Mouse (Mus musculus): ENCODE results near the gene Smr3a. TPM values are rescaled to one million over a fixed set of nuclear protein-coding genes. Genes with fewer than 3 reads are reported as not detected.

Gene Smr3a
- not detected for total RNA-seq (2022)

DNA sequence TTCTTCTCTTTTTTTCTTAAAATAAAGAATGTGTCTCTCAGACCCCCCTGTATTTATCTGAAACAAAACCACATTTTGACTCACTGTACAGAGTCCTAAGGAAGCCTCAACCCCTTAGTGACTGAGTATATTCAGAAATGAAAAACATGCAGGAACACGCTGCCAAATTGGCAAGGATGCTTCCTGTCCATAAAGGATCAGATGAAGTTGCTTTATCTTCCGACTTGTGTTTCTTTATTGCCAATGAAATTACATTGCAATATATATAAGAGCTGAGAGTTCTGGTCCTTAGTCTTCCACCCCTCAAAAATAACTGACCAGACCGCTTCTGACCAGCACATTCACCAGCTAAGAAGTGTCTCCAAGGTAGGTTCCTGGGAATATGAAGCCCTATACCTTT is at the start of gene Smr3a:
Smr3a (plus strand) TSS at position 301 of the 400 bp plus-strand sequence.
- DNase-seq, result no peak

DNA sequence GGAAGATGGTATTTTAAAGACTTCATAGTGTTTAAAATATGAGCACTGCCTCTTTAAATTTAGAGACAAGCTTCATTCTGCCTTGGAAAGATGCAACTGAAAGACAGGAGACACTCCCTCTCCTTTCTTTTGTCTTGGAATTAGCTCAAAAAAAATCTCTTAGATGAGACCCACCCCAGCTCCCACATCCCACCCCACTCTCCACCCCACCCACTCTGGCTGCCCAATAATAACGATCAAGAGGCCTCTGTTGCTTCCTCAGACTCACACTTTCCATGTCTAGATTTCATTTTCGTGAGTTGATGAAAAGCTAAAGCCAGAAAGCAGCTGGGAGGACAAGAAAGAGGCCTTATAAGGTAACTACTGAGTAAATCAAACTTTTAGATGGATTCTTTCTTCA is 33.1 kb upstream of the Smr3a start, which contains the start of the genes 2310003L06Rik and Gm28434:
2310003L06Rik (plus strand) TSS at position 259 of the 400 bp plus-strand sequence.
Gm28434 (plus strand) TSS at position 317 of the 400 bp plus-strand sequence.
- DNase-seq, result no peak

DNA sequence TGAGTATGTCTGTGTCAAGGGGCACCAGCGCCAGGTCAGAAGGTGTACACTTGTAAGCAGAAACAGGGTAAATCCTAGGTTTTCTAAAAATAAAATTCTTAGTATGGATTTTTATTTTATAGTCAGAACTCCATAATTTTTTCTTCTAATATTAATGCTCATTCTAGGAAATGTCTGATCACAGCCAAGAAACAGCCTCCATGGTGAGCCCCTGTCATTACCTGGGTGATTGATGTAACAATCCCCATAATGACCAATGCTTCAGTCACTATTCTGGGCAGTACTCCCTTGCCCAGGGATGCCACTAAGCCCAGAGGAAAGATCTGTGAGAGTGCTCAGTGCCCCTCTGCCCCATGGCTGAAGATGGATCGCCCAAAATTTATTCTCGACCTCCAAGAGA is 23.2 kb upstream of the Smr3a start, which contains the start of gene Cabs1:
Cabs1 (plus strand) TSS at position 301 of the 400 bp plus-strand sequence.
- no peak for DNase-seq

DNA sequence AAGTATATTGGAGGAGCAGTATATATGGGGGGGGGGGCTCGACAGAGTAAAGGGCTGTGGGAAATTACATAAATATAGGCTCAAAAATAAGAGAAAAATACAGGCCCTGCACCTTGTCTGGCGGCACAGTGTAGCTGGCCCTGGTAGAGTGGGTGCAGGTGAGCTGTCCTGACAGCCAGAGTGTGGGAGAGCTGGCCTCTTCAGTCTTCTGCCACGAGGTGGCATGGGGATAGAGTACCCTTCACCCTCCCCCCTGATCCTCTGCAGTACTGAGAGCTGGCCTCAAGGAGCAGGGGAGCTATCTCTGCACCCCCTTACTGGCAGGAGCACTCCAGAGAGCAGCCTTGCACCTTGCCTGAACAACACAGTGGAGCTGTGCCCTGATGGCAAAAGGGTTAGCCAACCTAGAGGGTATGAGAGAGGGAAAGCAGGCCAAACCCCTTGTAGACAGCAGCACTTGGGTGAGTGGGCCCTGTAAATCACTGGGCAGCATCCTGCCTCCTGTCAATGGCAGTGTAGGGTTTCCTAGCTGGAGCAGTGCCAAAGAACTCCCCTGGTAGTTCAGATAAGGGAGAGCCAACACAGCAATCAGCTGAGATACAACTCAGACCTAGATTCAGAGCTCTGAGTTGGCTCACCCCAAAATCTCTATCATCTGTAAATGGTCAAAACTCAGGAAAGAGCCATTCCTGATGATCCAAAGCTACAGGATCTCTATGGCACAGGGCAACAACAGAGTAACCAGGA is 19.7 kb upstream of the Smr3a start:
- no peak for DNase-seq

DNA sequence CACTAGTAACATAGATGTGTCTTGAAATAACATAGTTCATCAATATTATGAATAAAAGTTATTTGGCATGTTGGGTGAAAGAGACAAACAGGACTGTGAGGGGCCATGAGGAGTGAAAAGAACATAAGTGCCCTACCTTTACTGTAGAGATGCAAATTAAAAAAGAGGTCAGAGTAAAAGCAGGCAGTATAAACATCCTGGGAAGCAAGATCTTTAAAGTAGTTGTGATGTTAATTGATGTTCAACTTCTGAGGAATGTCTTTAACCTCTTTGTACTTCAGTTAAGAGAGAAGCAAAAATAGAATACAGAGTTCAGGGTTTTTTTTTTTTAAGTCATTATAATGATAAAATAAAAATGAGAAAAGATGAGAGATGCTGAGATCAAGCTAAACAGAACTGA is 2.9 kb downstream of the Smr3a start:
- no peak for DNase-seq

Other genes starting within 250 kb of the Smr3a start
- gene Csn1s2a, start 228.0 kb upstream of the Smr3a start, total RNA-seq (2022), result not detected
- gene Csn1s2b, start 194.5 kb upstream of the Smr3a start, total RNA-seq (2022), result not detected
- gene Prr27, start 176.9 kb upstream of the Smr3a start, total RNA-seq (2022), result not detected
- gene Odam, start 117.5 kb upstream of the Smr3a start, total RNA-seq (2022), result not detected
- gene Csn3, start 77.0 kb upstream of the Smr3a start, total RNA-seq (2022), result not detected
- gene 2310003L06Rik, start 33.1 kb upstream of the Smr3a start, total RNA-seq (2022), result not detected
- not detected for gene Gm28434, start 33.0 kb upstream of the Smr3a start, total RNA-seq (2022)
- gene Cabs1, start 23.1 kb upstream of the Smr3a start, total RNA-seq (2022), result not detected
- gene Smr2, start 84.0 kb downstream of the Smr3a start, total RNA-seq (2022), result not detected
- gene Gm11116, start 109.0 kb downstream of the Smr3a start, total RNA-seq (2022), result not detected
- gene Gm11115, start 151.6 kb downstream of the Smr3a start, total RNA-seq (2022), result not detected

Data from adrenal gland, adult 8-10 months (tissue).